Mouse (Mus musculus) adrenal gland, postnatal 0 days (tissue): ENCODE data around the gene Gm20854. TPM values are rescaled to one million over a fixed set of nuclear protein-coding genes. Genes with fewer than 3 reads are reported as not detected.

Experiments
- polyA plus RNA-seq: library from polyadenylated mRNA; unstranded; fragments of >200 nt; fragmentation: Nextera tagmentation; extraction: Ambion mirVana; gene quantifications from 2 replicates; pipeline ENCODE4 v1.2.1, GENCODE M21; 2015

Gene Gm20854
- polyA plus RNA-seq, result not detected in 2 replicates

DNA sequence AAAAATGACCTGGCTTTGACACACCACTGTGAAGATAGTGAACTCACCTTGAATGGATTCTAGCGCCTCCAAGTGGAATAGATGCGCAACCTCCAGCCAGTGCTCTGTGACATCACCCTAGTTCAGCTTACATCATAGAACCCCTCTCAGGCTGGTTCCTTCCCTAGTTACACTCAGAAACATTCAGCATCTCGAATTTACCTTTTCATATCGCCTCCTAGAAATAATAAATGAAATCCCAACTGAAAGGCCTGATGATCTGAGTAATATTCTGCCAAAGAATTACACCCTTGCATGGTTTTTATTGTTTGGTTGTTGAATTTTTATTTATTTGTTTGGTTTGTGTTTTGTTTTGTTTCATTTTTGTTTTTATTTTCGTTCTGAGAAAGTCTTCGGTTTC is at the start of gene Gm20854:
TSS of gene Gm20854 (minus strand) at position 101 of the 400 bp plus-strand sequence.

